Mouse (Mus musculus) midbrain, embryonic 10.5 days (tissue): ENCODE results near the gene Ccdc9. TPM values are rescaled to one million over a fixed set of nuclear protein-coding genes. Genes with fewer than 3 reads are reported as not detected.

Experiments used
- DNase-seq: peaks from one replicate; pipeline ENCODE4 v3.0.0-alpha.2; 2017; ENCODE audit warnings: low spot score
- H3K27ac ChIP-seq: fragments of 300-500 bp; sonication (generic); replicated peaks from 2 replicates; pipeline ENCODE4 v1.5.1; 2016; ENCODE audit warnings: mild to moderate bottlenecking
- H3K27me3 ChIP-seq: fragments of 300-500 bp; sonication (generic); 2 replicates; pipeline ENCODE4 v1.6.1; 2016; ENCODE audit warnings: low read depth, mild to moderate bottlenecking; ENCODE audit not compliant: poor library complexity, severe bottlenecking
- H3K36me3 ChIP-seq: fragments of 300-500 bp; sonication (generic); 2 replicates; pipeline ENCODE4 v1.6.1; 2016; ENCODE audit warnings: mild to moderate bottlenecking, moderate library complexity
- H3K4me1 ChIP-seq: fragments of 300-500 bp; sonication (generic); 2 replicates; pipeline ENCODE4 v1.6.1; 2016
- H3K4me3 ChIP-seq: fragments of 300-500 bp; sonication (generic); 2 replicates; pipeline ENCODE4 v1.5.1; 2016; ENCODE audit warnings: mild to moderate bottlenecking, moderate library complexity
- H3K9me3 ChIP-seq: fragments of 300-500 bp; sonication (generic); replicated peaks from 2 replicates; pipeline ENCODE4 v1.6.1; 2016; ENCODE audit warnings: mild to moderate bottlenecking
- WGBS: fragments of 180-500 bp; shearing (Covaris S2); methylation state at CpG from one replicate; pipeline ENCODE4 v1.1.7; 2016; 5-methylcytosine and 5-hydroxymethylcytosine counted together
- polyA plus RNA-seq: library from polyadenylated mRNA; unstranded; fragments of >200 nt; fragmentation: Nextera tagmentation; extraction: Ambion mirVana; gene quantifications from 2 replicates; pipeline ENCODE4 v1.2.1, GENCODE M21; 2016

Gene Ccdc9
- 24.6 and 34.1 TPM in 2 replicates for polyA plus RNA-seq

DNA sequence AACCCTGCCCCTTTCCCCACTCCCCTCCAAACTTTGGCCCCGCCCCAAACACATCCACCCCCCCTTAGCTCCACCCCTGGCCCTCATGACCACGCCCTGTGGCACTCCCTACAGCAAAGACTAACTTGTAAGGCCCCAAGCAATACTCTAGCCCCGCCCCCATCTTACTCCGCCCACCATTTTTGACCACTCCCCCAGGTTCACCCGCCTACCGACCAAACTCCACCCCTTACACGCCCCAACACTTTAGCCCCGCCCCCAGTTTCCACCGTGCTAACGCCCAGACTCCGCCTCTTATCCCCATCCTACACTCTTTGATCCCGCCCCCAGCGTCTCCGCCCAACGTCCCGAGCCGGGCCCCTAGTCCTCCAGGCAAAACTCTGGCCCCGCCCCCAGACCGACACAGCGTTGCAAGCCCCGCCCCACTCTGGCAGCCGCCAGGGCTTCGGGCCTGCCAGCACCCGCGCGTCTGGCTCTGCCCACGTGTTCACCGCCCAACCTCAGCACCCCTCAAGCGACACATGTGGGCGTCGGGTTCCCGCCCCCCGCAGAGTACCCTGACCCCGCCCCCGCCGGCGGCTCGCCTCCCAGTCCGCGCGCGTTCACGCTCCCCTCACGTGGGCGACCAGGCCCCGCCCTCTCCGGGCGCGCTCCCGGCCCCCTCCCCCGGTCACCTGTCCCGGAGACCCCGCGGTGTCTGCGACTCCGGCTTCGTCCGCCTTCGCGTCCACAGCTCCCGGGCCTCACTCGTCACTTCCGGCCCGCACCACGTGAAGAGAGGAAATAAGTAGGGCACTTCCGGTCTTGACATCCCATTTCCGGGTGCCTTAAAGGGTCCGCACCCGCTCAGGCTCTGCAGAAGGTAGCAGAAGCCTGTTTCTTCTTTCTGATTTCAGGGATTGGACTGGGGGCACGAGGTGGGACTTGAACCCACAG, at the start of gene Ccdc9:
Ccdc9 (minus strand) TSS at position 770 of the 936 bp plus-strand sequence.
- H3K27ac ChIP-seq = peak within 1 kb of the TSS; percentile 97
- no peaks in the 10 kb centered on the region for H3K9me3 ChIP-seq
- peak within 1 kb of the TSS; percentile 83 for H3K4me3 ChIP-seq
- no peaks in the 10 kb centered on the region for H3K27me3 ChIP-seq
- H3K36me3 ChIP-seq = peaks cover 32% of the 10 kb centered on the region
- DNase-seq = peak; percentile 99
- under 1% methylated on average over 70 of the region's 70 CpGs for WGBS
- peaks cover 19% of the 10 kb centered on the region for H3K4me1 ChIP-seq

GRCm38 (mm10) chr7:16329146-16329545, 42.6 kb upstream of the Ccdc9 start:
- DNase-seq = no peak
- peaks cover 6% of the 10 kb centered on the region for H3K4me1 ChIP-seq
- H3K27me3 ChIP-seq = no peaks in the 10 kb centered on the region
- peaks cover 97% of the 10 kb centered on the region for H3K36me3 ChIP-seq
- no peak overlapping the region for H3K27ac ChIP-seq
- no peaks in the 10 kb centered on the region for H3K9me3 ChIP-seq
- no peak overlapping the region for H3K4me3 ChIP-seq
- WGBS = 90% methylated on average over 3 of the region's 3 CpGs

GRCm38 (mm10) chr7:16326607-16326971, 40.0 kb upstream of the Ccdc9 start:
- Histone ChIP-seq H3K27ac (no peak overlapping the region), H3K9me3 (no peaks in the 10 kb centered on the region)
- WGBS = 85% methylated on average over 2 of the region's 2 CpGs

DNA sequence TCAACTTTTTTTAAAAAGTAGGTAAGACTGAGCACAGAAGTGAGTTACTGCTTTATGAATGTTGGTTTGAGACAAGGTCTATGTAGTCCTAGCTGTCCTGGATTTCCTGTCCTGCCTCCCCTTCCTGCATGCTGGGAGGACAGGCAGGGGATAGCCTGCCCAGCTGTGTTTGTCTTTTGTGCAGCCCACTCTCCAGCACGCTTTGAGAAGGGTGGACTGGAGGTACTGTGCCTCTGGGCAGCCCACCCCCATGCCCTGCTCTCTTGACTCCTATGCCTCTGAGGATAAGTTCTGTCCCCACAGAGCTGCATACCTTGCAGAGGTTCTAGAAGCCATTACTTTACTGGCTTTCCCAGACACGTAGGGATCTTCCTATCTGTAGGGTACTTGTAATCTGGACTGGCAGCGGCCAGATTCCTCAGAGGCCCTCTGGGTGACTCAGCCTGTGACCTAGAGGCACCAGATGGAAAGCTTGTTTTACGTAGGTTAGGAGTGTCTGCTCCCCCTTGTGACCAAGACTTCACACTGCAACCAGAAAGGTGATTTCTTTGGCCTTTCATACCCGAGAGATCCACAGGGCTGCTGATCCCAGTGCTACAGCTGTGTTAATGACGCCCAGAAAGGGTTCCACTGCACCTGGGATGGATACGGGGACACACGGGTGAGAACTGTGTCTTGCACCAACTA, 39.5 kb upstream of the Ccdc9 start:
- peak overlapping the region; percentile 68 for H3K27ac ChIP-seq
- no peaks in the 10 kb centered on the region for H3K27me3 ChIP-seq
- peak; percentile 64 for DNase-seq
- no peaks in the 10 kb centered on the region for H3K9me3 ChIP-seq
- peaks cover 69% of the 10 kb centered on the region for H3K36me3 ChIP-seq
- WGBS = 40% methylated on average over 8 of the region's 8 CpGs
- H3K4me1 ChIP-seq = peaks cover 6% of the 10 kb centered on the region
- no peak overlapping the region for H3K4me3 ChIP-seq

More at GRCm38 (mm10) chr7:16326607-16326971, 40.0 kb upstream of the Ccdc9 start:
- H3K27me3 ChIP-seq = no peaks in the 10 kb centered on the region
- H3K36me3 ChIP-seq = peaks cover 74% of the 10 kb centered on the region
- DNase-seq = no peak
- no peak overlapping the region for H3K4me3 ChIP-seq
- H3K4me1 ChIP-seq = peaks cover 6% of the 10 kb centered on the region

DNA sequence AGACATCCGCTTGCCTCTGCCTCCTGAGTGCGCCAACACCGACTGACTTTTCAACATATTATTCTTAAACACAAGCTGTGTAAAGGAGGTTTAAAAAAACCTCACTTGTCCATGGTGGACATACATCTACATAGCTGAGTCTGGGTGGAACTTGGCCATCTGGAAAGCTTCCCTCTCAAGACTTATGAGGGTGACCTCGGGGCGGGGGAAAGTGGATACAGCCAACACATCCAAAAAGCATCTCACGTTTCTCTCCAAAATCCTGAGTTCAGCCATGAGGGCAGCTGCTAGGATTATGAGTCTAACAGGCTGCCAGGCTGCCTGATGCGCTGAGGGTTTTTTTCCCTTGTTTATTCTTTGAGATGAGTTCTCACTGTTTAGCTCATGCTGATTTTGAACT, 38.1 kb upstream of the Ccdc9 start:
- Histone ChIP-seq H3K27ac (no peak overlapping the region), H3K4me3 (no peak overlapping the region), H3K36me3 (peaks cover 61% of the 10 kb centered on the region), H3K27me3 (no peaks in the 10 kb centered on the region), H3K4me1 (peaks cover 6% of the 10 kb centered on the region), H3K9me3 (no peaks in the 10 kb centered on the region)
- 92% methylated on average over 7 of the region's 7 CpGs for WGBS
- DNase-seq = no peak

DNA sequence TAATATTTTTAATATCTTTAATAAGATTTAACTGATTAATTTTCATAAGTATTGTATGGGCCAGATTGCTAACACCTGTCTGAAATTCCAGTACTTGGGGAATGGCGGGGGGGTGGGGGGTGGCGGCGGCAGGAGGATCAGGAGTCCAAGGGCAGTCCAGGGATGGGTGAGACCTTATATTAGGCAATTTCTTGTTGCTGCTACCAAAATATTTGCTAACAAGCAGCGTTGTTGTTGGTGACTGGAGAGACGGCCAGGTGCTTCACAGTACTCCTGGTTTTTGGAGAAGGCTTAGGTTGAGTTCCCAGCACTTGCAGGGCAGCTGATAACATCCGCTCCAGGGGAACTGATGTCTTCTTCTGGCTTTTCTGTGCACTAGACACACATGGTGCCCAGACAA, 33.9 kb upstream of the Ccdc9 start:
- Histone ChIP-seq H3K4me3 (no peak overlapping the region), H3K27ac (no peak overlapping the region), H3K36me3 (peaks cover 41% of the 10 kb centered on the region), H3K27me3 (no peaks in the 10 kb centered on the region), H3K4me1 (peaks cover 2% of the 10 kb centered on the region; the same call in 1 of the 2 replicates), H3K9me3 (no peaks in the 10 kb centered on the region)
- DNase-seq = no peak
- WGBS = 86% methylated on average over 6 of the region's 6 CpGs

- peaks cover 28% of the 10 kb centered on the region for H3K36me3 ChIP-seq
- WGBS = 97% methylated on average over 4 of the region's 4 CpGs
- no peak overlapping the region for H3K4me3 ChIP-seq
- DNase-seq = no peak
- no peaks in the 10 kb centered on the region for H3K9me3 ChIP-seq
- no peaks in the 10 kb centered on the region for H3K27me3 ChIP-seq
- H3K27ac ChIP-seq = no peak overlapping the region
- peaks cover 10% of the 10 kb centered on the region for H3K4me1 ChIP-seq
Measured at GRCm38 (mm10) chr7:16319216-16319615, 32.6 kb upstream of the Ccdc9 start.

- peaks cover 2% of the 10 kb centered on the region; the same call in 1 of the 2 replicates for H3K9me3 ChIP-seq
- no peak for DNase-seq
- peaks cover 31% of the 10 kb centered on the region for H3K4me1 ChIP-seq
- no peaks in the 10 kb centered on the region for H3K27me3 ChIP-seq
- H3K36me3 ChIP-seq = peaks cover 26% of the 10 kb centered on the region
- H3K27ac ChIP-seq = no peak overlapping the region
- H3K4me3 ChIP-seq = no peak overlapping the region
- 84% methylated on average over 14 of the region's 14 CpGs for whole genome bisulfite sequencing
Measured at GRCm38 (mm10) chr7:16317094-16317493, 30.5 kb upstream of the Ccdc9 start.

- Histone ChIP-seq H3K27ac (no peak overlapping the region), H3K4me3 (no peak overlapping the region), H3K9me3 (peaks cover 5% of the 10 kb centered on the region; the same call in 1 of the 2 replicates), H3K4me1 (peaks cover 49% of the 10 kb centered on the region), H3K27me3 (peaks cover 5% of the 10 kb centered on the region; the same call in 1 of the 2 replicates), H3K36me3 (peaks cover 22% of the 10 kb centered on the region)
- 75% methylated on average over 4 of the region's 4 CpGs for WGBS
- DNase-seq = no peak
Measured at GRCm38 (mm10) chr7:16315222-16315759, 28.7 kb upstream of the Ccdc9 start.

DNA sequence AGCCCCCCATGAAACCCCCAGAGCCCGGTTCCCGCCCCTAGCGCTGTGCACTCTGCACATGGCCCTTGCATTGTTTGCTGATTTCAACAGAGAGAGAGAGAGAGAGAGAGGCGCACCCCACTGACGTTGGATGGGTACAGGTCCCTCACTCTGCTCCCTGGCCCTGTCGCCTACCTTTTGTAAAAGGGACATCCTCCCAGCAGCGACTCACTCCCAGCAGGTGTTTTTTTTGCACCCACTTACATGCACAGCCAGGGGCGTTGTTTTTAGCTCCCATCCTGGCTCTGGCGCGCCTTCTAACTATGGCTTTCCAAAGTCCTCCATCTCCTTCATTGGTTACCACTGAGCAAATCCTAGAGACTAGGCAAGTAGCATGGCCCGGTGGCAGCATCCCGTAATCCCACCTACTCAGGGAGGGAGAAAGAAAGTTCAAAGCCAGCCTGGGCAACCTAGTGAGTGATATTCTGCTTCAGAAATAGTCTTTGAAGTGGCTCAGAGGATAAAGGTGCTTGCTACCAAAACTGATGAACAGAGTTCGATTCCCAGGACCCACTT, 27.7 kb upstream of the Ccdc9 start:
- H3K4me3 ChIP-seq = peak overlapping the region; percentile 95
- H3K9me3 ChIP-seq = peaks cover 5% of the 10 kb centered on the region; the same call in 1 of the 2 replicates
- no peak for DNase-seq
- peaks cover 12% of the 10 kb centered on the region; the same call in 1 of the 2 replicates for H3K27me3 ChIP-seq
- 9% methylated on average over 13 of the region's 13 CpGs for WGBS
- H3K27ac ChIP-seq = peak overlapping the region; percentile 99
- peaks cover 59% of the 10 kb centered on the region for H3K4me1 ChIP-seq
- peaks cover 20% of the 10 kb centered on the region for H3K36me3 ChIP-seq

DNA sequence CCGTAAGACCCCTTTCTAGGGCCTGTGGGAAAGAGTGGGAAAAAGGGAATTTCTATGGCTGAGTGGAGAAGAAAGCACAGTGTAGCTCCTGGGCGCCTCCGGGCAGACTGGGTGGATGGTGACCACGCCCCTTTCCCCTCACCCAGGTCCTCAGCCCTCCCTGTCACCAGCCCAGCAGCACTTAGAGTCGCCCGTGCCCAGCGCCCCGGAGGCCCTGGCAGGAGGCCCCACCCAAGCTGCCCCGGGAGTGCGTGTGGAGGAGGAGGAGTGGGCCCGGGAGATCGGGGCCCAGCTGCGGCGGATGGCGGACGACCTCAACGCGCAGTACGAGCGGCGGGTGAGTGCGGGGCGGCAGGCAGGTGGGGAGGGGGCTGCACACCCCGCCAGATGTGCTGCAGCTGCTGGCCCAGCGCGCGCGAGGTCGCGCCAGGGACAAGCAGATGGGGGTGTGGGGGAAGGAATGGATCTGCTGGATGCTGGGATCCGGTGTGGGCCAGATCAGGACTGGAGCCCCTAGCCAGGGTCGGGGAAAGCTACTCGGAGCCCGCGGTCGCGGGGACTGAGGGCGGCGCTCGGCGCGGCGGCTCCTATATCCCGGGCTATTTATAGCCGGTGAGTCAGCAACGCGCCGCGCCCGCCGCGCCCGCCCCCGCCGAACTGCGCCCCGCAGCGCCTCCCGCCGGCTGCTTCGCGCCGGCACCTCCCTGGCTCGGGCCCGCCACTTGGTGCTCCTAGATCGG, 27.1 kb upstream of the Ccdc9 start:
- peaks cover 66% of the 10 kb centered on the region for H3K4me1 ChIP-seq
- peak overlapping the region; percentile 99 for H3K27ac ChIP-seq
- H3K4me3 ChIP-seq = peak overlapping the region; percentile 95
- H3K27me3 ChIP-seq = peaks cover 12% of the 10 kb centered on the region; the same call in 1 of the 2 replicates
- WGBS = under 1% methylated on average over 65 of the region's 66 CpGs
- H3K9me3 ChIP-seq = peaks cover 5% of the 10 kb centered on the region; the same call in 1 of the 2 replicates
- peak; percentile 83 for DNase-seq
- peaks cover 19% of the 10 kb centered on the region for H3K36me3 ChIP-seq
